ENCODE assay signal across 8 mouse cellular contexts in genomic region chr3:123168815-123169214, GRCm38 (mm10).
DNase-seq lines count a peak whose midpoint lies in the region; ATAC-seq lines count a peak whose summit lies in the region.

No protein-coding gene starts in this region.

- H3K27me3 ChIP-seq in embryonic facial prominence, embryonic 15.5 days, result no peaks in the 10 kb centered on the region
- no peaks in the 10 kb centered on the region for H3K27me3 ChIP-seq in hindbrain, embryonic 14.5 days (ENCODE audit: control insufficient read depth, insufficient read depth, low read length)
- H3K27me3 ChIP-seq in stomach, embryonic 16.5 days (ENCODE audit: control insufficient read depth, insufficient read depth, low read length), result no peaks in the 10 kb centered on the region

- H3K4me3 ChIP-seq in embryonic facial prominence, embryonic 15.5 days (replicated peaks), result no peak overlapping the region
- H3K4me3 ChIP-seq in hindbrain, embryonic 14.5 days (replicated peaks; ENCODE audit: low read length), result no peak overlapping the region
- no peak overlapping the region for H3K4me3 ChIP-seq in stomach, embryonic 16.5 days (replicated peaks; ENCODE audit: low read length)

- H3K36me3 ChIP-seq in embryonic facial prominence, embryonic 15.5 days, result no peaks in the 10 kb centered on the region
- no peaks in the 10 kb centered on the region for H3K36me3 ChIP-seq in hindbrain, embryonic 14.5 days (replicated peaks; ENCODE audit: control insufficient read depth, insufficient read depth)
- H3K36me3 ChIP-seq in stomach, embryonic 16.5 days (ENCODE audit: control insufficient read depth, insufficient read depth, low read length), result no peaks in the 10 kb centered on the region

- ATAC-seq in embryonic facial prominence, embryonic 15.5 days (ENCODE audit: insufficient number of reproducible peaks, low FRiP score, low TSS enrichment, low read depth), result 0 out of 2 replicates have a peak, but pooled peaks have one; percentile 44
- ATAC-seq in hindbrain, embryonic 14.5 days (ENCODE audit: low FRiP score), result no peak
- ATAC-seq in megakaryocyte progenitor cell, adult 5-6 weeks (replicated peaks; ENCODE audit: poor library complexity), result peak; percentile 87
- ATAC-seq in stomach, embryonic 16.5 days (ENCODE audit: insufficient read depth, low FRiP score), result 0 out of 2 replicates have a peak, but pooled peaks have one; percentile 30

- H3K27ac ChIP-seq in embryonic facial prominence, embryonic 15.5 days (replicated peaks), result no peak overlapping the region
- H3K27ac ChIP-seq in hindbrain, embryonic 14.5 days, result no peak overlapping the region
- peak overlapping the region; percentile 72; the same call in 1 of the 2 replicates for H3K27ac ChIP-seq in stomach, embryonic 16.5 days (ENCODE audit: low read length)

- no peaks in the 10 kb centered on the region for H3K9me3 ChIP-seq in embryonic facial prominence, embryonic 15.5 days (replicated peaks)
- no peaks in the 10 kb centered on the region for H3K9me3 ChIP-seq in hindbrain, embryonic 14.5 days (ENCODE audit: control insufficient read depth, low read length)
- no peaks in the 10 kb centered on the region for H3K9me3 ChIP-seq in stomach, embryonic 16.5 days (replicated peaks; ENCODE audit: control insufficient read depth, low read length)

- WGBS in embryonic facial prominence, embryonic 15.5 days, result 5% methylated on average over 5 of the region's 5 CpGs
- WGBS in hindbrain, embryonic 14.5 days, result 8% methylated on average over 5 of the region's 5 CpGs
- 6% methylated on average over 5 of the region's 5 CpGs for WGBS in stomach, embryonic 16.5 days

- no peak overlapping the region for H3K9ac ChIP-seq in embryonic facial prominence, embryonic 15.5 days
- H3K9ac ChIP-seq in hindbrain, embryonic 14.5 days, result no peak overlapping the region
- no peak overlapping the region for H3K9ac ChIP-seq in stomach, embryonic 16.5 days (ENCODE audit: low read length)

- H3K4me1 ChIP-seq in embryonic facial prominence, embryonic 15.5 days, result peaks cover 19% of the 10 kb centered on the region
- no peaks in the 10 kb centered on the region for H3K4me1 ChIP-seq in hindbrain, embryonic 14.5 days (replicated peaks; ENCODE audit: control insufficient read depth, insufficient read depth, low read length)
- H3K4me1 ChIP-seq in stomach, embryonic 16.5 days (ENCODE audit: control insufficient read depth, insufficient read depth, low read length), result peaks cover 16% of the 10 kb centered on the region

- no peak overlapping the region for H3K4me2 ChIP-seq in embryonic facial prominence, embryonic 15.5 days (replicated peaks)
- H3K4me2 ChIP-seq in hindbrain, embryonic 14.5 days (replicated peaks), result no peak overlapping the region
- H3K4me2 ChIP-seq in stomach, embryonic 16.5 days (ENCODE audit: low read depth, low read length), result no peak overlapping the region

- DNase-seq in ovary, postnatal 14 days (ENCODE audit: low spot score), result peak; percentile 56
- no peak for DNase-seq in ovary, postnatal 36 days (ENCODE audit: low spot score)
- DNase-seq in brain, adult 2 months (ENCODE audit: low read depth, low spot score), result peak; percentile 80
- peak; percentile 73 for DNase-seq in hindbrain, embryonic 14.5 days (ENCODE audit: low spot score)
- peak; percentile 33 to 68 for DNase-seq in layer of hippocampus, postnatal 14 days (ENCODE audit: low spot score in 2 of 2)
